Mouse (Mus musculus) layer of hippocampus, adult 9-11 months (tissue): ENCODE measurements around the gene Slbp.
A peak's percentile ranks its signal among the peaks of the same experiment; 100 is the strongest.

ENCODE experiments used
- DNase-seq: peaks from one replicate; pipeline ENCODE4 v3.0.0; 2022

Slbp gene

DNA sequence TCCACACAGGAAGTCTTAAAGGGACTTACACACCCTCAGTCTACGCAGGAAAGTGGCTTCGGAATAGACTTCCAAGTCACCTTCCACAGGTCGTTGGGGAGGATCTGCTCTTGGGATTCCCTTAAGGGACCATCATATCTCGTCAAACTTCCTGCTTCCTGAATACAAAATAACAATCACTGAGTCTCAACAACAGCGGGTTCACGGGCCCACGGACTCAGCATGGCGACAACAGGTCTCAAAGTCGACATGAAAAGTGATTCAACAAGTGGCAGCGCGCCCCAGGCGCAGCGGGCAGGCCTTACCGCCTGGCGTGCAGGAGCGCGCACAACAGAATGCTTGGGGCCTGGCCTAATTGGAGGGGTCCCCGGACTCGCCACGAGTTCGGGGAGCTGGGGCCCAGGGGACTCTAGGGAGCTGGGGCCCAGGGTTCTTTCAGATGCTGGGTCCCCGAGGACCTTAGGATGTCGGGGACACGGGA is 23.5 kb downstream of the Slbp start:
- DNase-seq = peak; percentile 48

DNA sequence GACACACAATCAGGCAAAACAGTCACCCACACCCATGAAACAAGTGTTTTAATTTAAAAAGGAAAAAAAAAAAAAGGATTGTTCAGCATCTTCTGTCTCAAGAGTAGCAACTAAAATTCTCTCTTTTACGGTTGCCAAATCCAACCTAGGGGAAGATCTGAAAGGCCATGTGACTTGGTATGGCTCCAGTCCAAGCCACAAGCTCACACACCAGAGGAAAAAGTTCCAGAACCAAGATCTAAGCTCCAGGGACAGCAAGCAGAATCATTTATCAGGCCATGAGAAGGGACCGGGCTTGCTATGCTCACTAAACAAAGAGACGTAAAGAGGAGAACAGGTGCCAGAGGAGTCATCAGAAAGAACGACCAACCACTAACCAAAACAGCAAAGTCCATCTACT is 24.4 kb downstream of the Slbp start:
- no peak for DNase-seq

DNA sequence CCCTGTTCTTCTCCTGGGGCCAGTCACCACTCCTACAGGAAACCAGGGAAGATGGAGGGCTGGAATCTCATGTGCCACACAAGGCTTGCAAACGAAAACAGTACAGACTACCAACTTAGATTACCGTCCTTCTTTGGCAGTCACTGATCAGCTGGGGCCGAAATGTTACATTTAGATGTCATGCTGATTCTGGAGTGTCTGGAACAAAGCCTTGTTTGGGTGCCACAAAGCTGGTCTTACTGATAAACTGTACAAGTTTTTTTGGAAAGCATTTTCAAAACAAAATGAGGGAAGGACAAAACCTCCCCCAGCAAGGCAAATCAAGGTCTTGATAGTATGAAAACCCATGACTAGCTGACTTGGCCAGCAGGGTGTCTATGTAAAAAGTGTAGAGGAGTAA is 28.6 kb downstream of the Slbp start:
- no peak for DNase-seq

GRCm38 (mm10) chr5:33622671-33623070 is 29.7 kb downstream of the Slbp start:
- no peak for DNase-seq

GRCm38 (mm10) chr5:33614391-33614790 is 38.0 kb downstream of the Slbp start:
- no peak for DNase-seq

DNA sequence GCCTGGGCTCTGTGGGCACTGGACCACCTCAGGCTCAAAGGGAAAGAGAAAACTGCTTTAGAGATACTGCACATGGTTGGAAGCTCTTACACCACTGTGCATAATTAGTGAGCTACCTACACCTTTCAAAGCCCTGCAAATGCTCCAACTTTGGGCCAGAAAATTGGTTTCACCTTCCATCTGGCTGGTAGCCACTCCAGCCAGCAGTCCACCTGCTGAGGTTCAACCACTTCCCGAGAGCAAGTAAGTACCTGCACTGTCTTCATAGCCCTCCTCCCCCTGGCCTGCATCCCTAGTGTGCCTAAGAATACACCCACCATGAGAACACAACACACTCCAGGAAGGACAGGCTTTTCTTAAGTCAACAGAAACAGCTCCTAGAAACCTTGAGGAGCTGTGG is 40.6 kb downstream of the Slbp start:
- DNase-seq = no peak

DNA sequence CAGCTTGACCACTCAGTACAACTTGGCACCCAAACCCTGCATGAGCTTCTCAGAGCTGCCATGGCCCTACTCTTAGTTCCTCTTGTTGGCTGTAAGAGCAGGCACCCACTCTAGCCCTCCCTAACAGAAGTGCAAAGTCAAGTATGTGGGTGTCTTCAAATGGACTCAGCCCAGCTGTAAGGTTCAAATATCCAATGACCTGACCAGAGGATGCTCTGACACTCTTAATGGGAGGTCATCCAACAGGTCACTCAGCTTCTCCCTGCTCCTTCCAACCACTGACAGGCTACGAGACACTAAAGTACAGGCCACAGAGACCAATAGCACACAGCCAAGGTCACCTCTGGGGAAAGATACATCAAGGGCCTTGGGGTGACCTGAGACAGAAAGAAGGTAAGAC is 43.1 kb downstream of the Slbp start:
- DNase-seq = no peak

DNA sequence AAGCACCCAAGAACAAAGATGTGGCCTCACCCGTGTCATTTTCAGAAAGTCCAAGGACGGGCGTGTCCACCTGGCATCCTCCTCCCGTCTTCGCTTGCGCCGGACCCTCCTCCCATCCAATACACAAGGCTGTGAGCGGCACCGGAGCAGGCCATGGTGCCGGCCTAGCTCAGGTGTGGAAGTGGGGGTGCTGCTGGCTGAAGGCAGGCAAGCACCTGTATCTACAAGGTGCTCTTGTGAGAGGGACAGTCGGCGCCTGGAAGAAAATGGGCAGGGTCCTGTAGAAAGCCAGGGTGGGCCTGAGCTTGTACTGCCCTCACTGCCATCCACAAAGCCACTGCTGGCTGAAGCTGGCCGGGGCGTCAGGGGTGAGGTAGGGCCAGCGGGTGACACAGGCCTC is 44.9 kb downstream of the Slbp start:
- DNase-seq = no peak

- DNase-seq = no peak
Measured at GRCm38 (mm10) chr5:33606631-33607030, 45.7 kb downstream of the Slbp start.

DNA sequence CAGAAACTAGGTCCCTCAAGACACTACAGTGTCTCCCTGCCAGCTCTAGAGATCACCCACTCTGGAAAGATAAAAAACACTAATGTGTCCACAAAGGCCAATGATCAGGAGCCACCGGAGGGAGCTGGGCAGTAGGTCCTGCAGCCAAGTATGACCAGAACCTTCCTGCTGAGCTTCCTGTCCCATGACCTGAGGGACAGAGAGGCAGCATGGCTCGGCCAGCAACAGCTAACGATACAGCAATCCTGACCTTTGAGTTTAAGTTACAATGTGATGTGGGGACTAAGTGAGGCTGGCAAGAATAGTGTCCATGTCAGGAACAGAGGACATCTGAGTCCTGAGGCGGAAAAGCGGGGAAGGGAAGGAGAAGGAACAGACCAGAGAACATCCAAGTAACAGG is 47.1 kb downstream of the Slbp start:
- DNase-seq = no peak

DNA sequence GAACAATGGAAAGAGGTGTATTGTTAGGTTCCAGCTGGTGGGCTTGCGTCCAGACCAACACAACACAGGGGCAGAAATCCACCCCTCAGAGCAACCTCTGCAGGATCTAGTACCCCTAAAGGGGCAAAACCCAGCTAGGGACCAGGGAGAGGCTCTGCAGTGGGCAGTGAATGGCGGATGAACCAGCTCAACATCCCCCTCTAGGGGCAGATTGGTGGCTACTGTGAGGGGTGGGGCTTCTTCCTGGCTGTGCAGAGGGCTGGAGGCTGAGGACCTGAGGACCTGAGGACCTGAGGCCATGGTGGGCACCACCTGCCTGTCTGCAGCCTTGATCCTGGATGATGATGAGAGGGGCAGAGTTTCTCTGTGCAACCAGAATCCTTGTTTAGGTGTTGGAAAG is 58.8 kb downstream of the Slbp start:
- DNase-seq = no peak

DNA sequence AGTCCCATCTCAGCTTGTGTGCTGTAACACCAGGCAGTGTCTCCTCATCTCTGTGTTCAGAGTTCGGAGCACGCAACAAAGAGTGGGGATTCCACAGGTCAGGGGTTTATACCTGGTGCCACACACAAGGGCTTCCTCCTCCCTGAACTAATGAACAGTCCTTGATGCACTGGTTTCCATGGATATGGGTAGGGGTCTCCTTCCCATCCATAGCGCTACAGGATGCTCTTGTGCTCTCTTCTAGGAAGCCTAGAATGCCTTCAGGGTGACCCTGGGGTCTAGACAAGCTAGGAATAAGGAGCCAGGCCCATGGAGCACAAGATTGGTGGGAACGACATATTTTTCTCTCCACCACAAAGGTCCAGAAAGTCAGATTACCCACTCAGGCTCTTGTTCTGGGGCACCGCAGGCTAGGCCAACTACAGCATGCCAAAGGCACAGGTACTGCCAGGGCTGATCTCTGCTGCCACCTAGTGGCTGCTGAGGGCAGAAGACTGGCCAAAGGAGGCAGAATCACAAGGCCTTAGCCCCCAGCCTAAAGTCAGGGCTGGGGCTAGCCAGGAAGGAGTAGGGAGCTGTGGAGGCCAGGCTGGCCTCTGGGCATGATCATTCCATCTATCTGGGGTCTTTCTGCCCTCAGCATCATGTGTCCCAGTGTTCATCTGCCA is 63.0 kb downstream of the Slbp start:
- peak; percentile 45 for DNase-seq

- no peak for DNase-seq
Measured at GRCm38 (mm10) chr5:33588066-33588465, 64.3 kb downstream of the Slbp start.

GRCm38 (mm10) chr5:33587498-33588058 is 64.8 kb downstream of the Slbp start:
- no peak for DNase-seq
